Mouse (Mus musculus): ENCODE measurements at regions not wholly inside any gene's neighbourhood (a gene's known extent, or its start where the extent isn't known, plus 50 kb on each side); places are given as distances from the start of the nearest gene placed in this dataset.

- WGBS: 64% methylated on average over 5 of the region's 5 CpGs
- Histone ChIP-seq H3K4me3 (no peak overlapping the region), H3K9me3 (no peaks in the 10 kb centered on the region), H3K27me3 (replicated peaks) (no peaks in the 10 kb centered on the region), H3K4me2 (no peak overlapping the region), H3K9ac (no peak overlapping the region), H3K4me1 (peaks cover 5% of the 10 kb centered on the region; the same call in 1 of the 2 replicates), H3K36me3 (replicated peaks) (no peaks in the 10 kb centered on the region), H3K27ac (no peak overlapping the region)
- ATAC-seq (replicated peaks): no peak
These were observed 60.4 kb downstream of the Dact1 start for GRCm38 (mm10) chr12:71370091-71370490.

- Histone ChIP-seq H3K4me3 (no peak overlapping the region), H3K4me2 (no peak overlapping the region), H3K9me3 (no peaks in the 10 kb centered on the region), H3K9ac (no peak overlapping the region), H3K27ac (no peak overlapping the region), H3K4me1 (peaks cover 14% of the 10 kb centered on the region), H3K36me3 (replicated peaks) (no peaks in the 10 kb centered on the region), H3K27me3 (replicated peaks) (no peaks in the 10 kb centered on the region)
- WGBS: 67% methylated on average over 5 of the region's 5 CpGs
- ATAC-seq (replicated peaks): no peak
These were observed 62.3 kb downstream of the Dact1 start for GRCm38 (mm10) chr12:71371948-71372347.

GRCm38 (mm10) chr12:71373633-71374032 lies 63.9 kb downstream of the Dact1 start:
- no peaks in the 10 kb centered on the region for H3K36me3 ChIP-seq (replicated peaks)
- H3K27me3 ChIP-seq (replicated peaks): no peaks in the 10 kb centered on the region
- H3K9me3 ChIP-seq: no peaks in the 10 kb centered on the region
- H3K4me3 ChIP-seq: no peak overlapping the region
- H3K27ac ChIP-seq: no peak overlapping the region
- 76% methylated on average over 2 of the region's 2 CpGs for WGBS
- H3K4me1 ChIP-seq: peaks cover 16% of the 10 kb centered on the region
- H3K9ac ChIP-seq: no peak overlapping the region
- no peak overlapping the region for H3K4me2 ChIP-seq
- ATAC-seq (replicated peaks): no peak

- Histone ChIP-seq H3K27ac (peak overlapping the region; percentile 36), H3K4me2 (0 out of 2 replicates have a peak overlapping the region, but pooled peaks have one; percentile 2), H3K9ac (no peak overlapping the region; the same call in 1 of the 2 replicates), H3K4me3 (no peak overlapping the region), H3K9me3 (no peaks in the 10 kb centered on the region), H3K36me3 (replicated peaks) (no peaks in the 10 kb centered on the region), H3K27me3 (replicated peaks) (no peaks in the 10 kb centered on the region), H3K4me1 (peaks cover 11% of the 10 kb centered on the region)
- WGBS: 38% methylated on average over 8 of the region's 8 CpGs
- ATAC-seq (replicated peaks): no peak
These were observed 66.8 kb downstream of the Dact1 start for GRCm38 (mm10) chr12:71376446-71376845.

- Histone ChIP-seq H3K27me3 (replicated peaks) (no peaks in the 10 kb centered on the region), H3K4me3 (no peak overlapping the region), H3K9ac (no peak overlapping the region), H3K27ac (peak overlapping the region; percentile 36), H3K9me3 (no peaks in the 10 kb centered on the region), H3K4me1 (peaks cover 11% of the 10 kb centered on the region), H3K4me2 (0 out of 2 replicates have a peak overlapping the region, but pooled peaks have one; percentile 2), H3K36me3 (replicated peaks) (no peaks in the 10 kb centered on the region)
- no peak for ATAC-seq (replicated peaks)
- 58% methylated on average over 9 of the region's 9 CpGs for WGBS
These were observed 67.3 kb downstream of the Dact1 start for GRCm38 (mm10) chr12:71376966-71377365.

DNA sequence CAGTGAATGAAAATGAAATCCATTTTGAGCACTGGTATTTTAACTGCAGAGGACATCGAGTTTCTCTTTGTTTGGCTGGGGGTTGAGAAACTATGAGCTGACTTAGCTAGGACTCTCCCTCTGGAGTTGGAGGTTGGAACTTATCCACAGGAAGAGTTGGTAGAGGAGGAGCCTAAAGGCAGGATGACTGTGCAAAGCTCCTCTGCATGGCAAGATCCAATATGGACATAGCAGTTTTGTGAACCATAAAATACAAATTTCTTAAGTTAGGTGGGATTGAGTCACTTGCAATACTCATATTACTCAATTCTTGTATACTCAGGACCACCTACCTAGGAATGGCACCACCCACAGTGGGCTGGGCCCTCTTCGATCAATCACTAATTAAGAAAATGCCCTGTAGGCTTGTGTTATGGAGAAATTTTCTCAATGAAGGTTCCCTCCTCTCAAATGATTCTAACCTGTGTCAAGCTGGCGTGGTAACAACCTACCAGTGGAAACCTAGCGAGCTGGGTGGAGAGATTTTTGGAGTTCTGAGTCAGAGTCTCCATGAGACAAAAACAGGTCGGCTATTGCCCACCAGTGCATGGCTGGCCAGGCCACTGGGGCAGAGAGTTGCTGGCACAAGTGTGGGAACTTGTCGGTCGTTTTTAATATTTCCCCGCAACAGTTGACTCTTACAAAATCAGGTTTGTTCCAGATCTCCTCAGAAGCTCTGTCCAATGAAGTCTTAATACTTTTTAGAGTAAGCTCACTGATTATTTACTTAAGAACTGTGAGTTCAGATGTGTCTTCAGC lies 70.1 kb downstream of the Dact1 start:
- Histone ChIP-seq H3K4me3 (no peak overlapping the region), H3K27me3 (replicated peaks) (no peaks in the 10 kb centered on the region), H3K36me3 (replicated peaks) (no peaks in the 10 kb centered on the region), H3K4me1 (peaks cover 11% of the 10 kb centered on the region), H3K4me2 (no peak overlapping the region), H3K9ac (no peak overlapping the region), H3K27ac (no peak overlapping the region), H3K9me3 (no peaks in the 10 kb centered on the region)
- WGBS: 91% methylated on average over 8 of the region's 8 CpGs
- ATAC-seq (replicated peaks): no peak

DNA sequence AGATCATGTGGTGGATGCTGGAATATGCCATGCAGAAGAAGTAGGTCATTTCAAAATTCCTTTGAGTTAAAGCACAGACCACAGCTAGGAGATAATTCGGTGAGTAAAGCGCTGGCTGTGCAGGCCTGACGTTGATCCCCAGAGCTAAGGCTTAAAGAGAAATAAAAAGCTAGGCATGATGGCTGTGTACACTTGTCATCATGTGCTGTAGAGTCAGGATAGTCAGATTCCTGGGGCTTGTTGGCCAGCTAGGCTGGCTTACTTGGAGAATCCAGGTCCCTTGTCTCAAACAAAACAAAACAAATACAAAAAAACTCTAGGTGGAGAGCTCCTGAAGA lies 70.7 kb downstream of the Dact1 start:
- Histone ChIP-seq H3K36me3 (replicated peaks) (no peaks in the 10 kb centered on the region), H3K9me3 (no peaks in the 10 kb centered on the region), H3K27ac (no peak overlapping the region), H3K27me3 (replicated peaks) (no peaks in the 10 kb centered on the region), H3K9ac (no peak overlapping the region), H3K4me3 (no peak overlapping the region), H3K4me2 (no peak overlapping the region), H3K4me1 (peaks cover 11% of the 10 kb centered on the region)
- ATAC-seq (replicated peaks): no peak
- WGBS: 85% methylated on average over 3 of the region's 3 CpGs

- no peaks in the 10 kb centered on the region for H3K4me1 ChIP-seq
- no peak overlapping the region for H3K27ac ChIP-seq
- H3K9me3 ChIP-seq: no peaks in the 10 kb centered on the region
- no peak overlapping the region for H3K4me2 ChIP-seq
- H3K36me3 ChIP-seq (replicated peaks): no peaks in the 10 kb centered on the region
- H3K9ac ChIP-seq: no peak overlapping the region
- WGBS: 83% methylated on average over 3 of the region's 3 CpGs
- no peak for ATAC-seq (replicated peaks)
- no peaks in the 10 kb centered on the region for H3K27me3 ChIP-seq (replicated peaks)
- no peak overlapping the region for H3K4me3 ChIP-seq
These were observed 76.6 kb downstream of the Dact1 start for GRCm38 (mm10) chr12:71386251-71386650.

DNA sequence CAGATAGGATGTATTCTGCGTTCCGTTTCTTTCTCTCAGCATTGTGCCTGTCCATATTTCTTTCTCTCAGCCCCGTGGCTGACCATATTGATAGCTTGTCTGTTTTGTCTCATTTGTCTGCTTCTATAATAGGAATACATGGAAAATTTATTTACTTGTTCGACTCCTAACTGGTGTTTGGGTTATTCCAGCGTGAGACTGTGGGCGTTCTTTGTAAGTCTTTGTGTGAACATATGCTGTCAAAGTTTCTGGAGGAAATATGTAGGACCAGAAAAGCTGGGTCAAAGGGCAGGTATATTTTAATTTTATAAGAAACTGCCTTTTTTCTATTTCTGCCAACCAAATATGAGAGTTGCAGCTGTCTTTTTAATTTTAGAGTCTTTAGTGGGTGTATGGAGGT lies 81.8 kb downstream of the Dact1 start:
- H3K4me3 ChIP-seq: no peak overlapping the region
- no peaks in the 10 kb centered on the region for H3K27me3 ChIP-seq (replicated peaks)
- no peak overlapping the region for H3K4me2 ChIP-seq
- no peaks in the 10 kb centered on the region for H3K9me3 ChIP-seq
- H3K27ac ChIP-seq: no peak overlapping the region
- H3K4me1 ChIP-seq: no peaks in the 10 kb centered on the region
- 89% methylated on average over 6 of the region's 6 CpGs for WGBS
- no peak overlapping the region for H3K9ac ChIP-seq
- ATAC-seq (replicated peaks): no peak
- H3K36me3 ChIP-seq (replicated peaks): no peaks in the 10 kb centered on the region

- Histone ChIP-seq H3K4me2 (no peak overlapping the region), H3K27ac (no peak overlapping the region), H3K4me1 (no peaks in the 10 kb centered on the region), H3K36me3 (replicated peaks) (no peaks in the 10 kb centered on the region), H3K27me3 (replicated peaks) (no peaks in the 10 kb centered on the region), H3K4me3 (no peak overlapping the region), H3K9me3 (no peaks in the 10 kb centered on the region), H3K9ac (no peak overlapping the region)
- 100% methylated on average over 1 of the region's 1 CpGs for WGBS
- ATAC-seq (replicated peaks): no peak
These were observed 84.1 kb downstream of the Dact1 start for GRCm38 (mm10) chr12:71393752-71394151.

GRCm38 (mm10) chr12:71397456-71397855 lies 87.8 kb downstream of the Dact1 start:
- H3K27ac ChIP-seq: no peak overlapping the region
- no peaks in the 10 kb centered on the region for H3K27me3 ChIP-seq (replicated peaks)
- no peak for ATAC-seq (replicated peaks)
- H3K36me3 ChIP-seq (replicated peaks): no peaks in the 10 kb centered on the region
- no peak overlapping the region for H3K4me2 ChIP-seq
- no peaks in the 10 kb centered on the region for H3K9me3 ChIP-seq
- H3K9ac ChIP-seq: no peak overlapping the region
- H3K4me1 ChIP-seq: no peaks in the 10 kb centered on the region
- H3K4me3 ChIP-seq: no peak overlapping the region
- 91% methylated on average over 7 of the region's 7 CpGs for WGBS

DNA sequence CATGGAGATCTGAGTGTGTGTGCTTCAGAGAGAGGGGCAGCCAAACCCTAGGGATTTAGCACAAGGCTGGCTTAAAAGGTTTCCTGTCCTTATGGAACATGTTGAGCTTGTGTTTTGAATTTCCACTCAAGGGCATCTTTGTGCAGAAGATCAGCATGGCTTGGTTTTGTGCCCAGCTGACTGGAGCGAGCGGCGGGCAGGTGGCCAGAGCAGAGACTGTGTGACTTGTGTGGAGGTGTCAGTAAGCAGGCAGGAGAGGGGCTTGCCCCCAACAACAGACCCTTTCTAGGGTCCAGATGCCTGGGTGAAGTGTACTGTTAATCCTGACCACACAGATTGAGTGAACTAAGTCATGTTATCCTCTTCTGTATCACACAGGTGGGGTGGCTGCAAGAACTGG lies 89.0 kb downstream of the Dact1 start:
- no peaks in the 10 kb centered on the region for H3K36me3 ChIP-seq (replicated peaks)
- no peaks in the 10 kb centered on the region for H3K9me3 ChIP-seq
- H3K4me2 ChIP-seq: no peak overlapping the region
- no peaks in the 10 kb centered on the region for H3K4me1 ChIP-seq
- 78% methylated on average over 3 of the region's 3 CpGs for WGBS
- no peak for ATAC-seq (replicated peaks)
- H3K9ac ChIP-seq: no peak overlapping the region
- H3K4me3 ChIP-seq: no peak overlapping the region
- no peak overlapping the region for H3K27ac ChIP-seq
- no peaks in the 10 kb centered on the region for H3K27me3 ChIP-seq (replicated peaks)

GRCm38 (mm10) chr12:71400201-71400600 lies 90.5 kb downstream of the Dact1 start:
- 92% methylated on average over 6 of the region's 6 CpGs for WGBS
- no peak overlapping the region for H3K4me3 ChIP-seq
- H3K27me3 ChIP-seq (replicated peaks): no peaks in the 10 kb centered on the region
- no peak overlapping the region for H3K9ac ChIP-seq
- H3K4me1 ChIP-seq: no peaks in the 10 kb centered on the region
- H3K36me3 ChIP-seq (replicated peaks): no peaks in the 10 kb centered on the region
- no peak overlapping the region for H3K27ac ChIP-seq
- no peaks in the 10 kb centered on the region for H3K9me3 ChIP-seq
- ATAC-seq (replicated peaks): no peak
- H3K4me2 ChIP-seq: no peak overlapping the region

All from midbrain, embryonic 15.5 days (tissue).